In the genomic region with DNA sequence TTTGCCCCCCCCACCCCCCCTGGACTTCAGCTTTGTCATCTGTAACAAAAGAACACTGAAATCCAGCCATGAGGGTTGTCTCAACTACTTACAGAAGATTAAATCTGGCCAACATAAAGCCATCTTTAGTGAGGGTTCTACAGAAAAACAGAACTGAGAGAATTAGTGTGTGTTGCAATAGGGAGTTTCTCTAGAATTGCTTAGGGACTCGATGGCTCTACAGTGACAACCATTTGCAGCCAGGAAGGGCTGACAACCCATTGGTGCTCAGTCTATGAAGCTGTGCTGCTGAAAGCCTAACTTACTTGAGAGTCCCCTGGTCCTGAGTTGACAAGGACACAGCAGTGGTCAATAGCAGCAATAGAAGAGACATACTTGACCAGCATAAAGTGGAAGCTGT, we compare ENCODE assay signal across 26 mouse cellular contexts. TPM values are rescaled to one million over a fixed set of nuclear protein-coding genes. Genes with fewer than 3 reads are reported as not detected.
DNase-seq lines count a peak whose midpoint lies in the region; ATAC-seq lines count a peak whose summit lies in the region.
"Had no signal": no experiment of that assay in that cellular context is flagged by ENCODE, and none has a peak within 500 bp of the region (broad histone marks: within the 10 kb centered on the region; RNA-seq: fewer than 3 reads in every experiment).

No protein-coding gene starts in this region.

- H3K36me3 ChIP-seq in kidney, embryonic 15.5 days, result no peaks in the 10 kb centered on the region
- no peaks in the 10 kb centered on the region for H3K36me3 ChIP-seq in lung, embryonic 16.5 days (ENCODE audit: control insufficient read depth, insufficient read depth, low read length)
- no peaks in the 10 kb centered on the region for H3K36me3 ChIP-seq in embryonic facial prominence, embryonic 10.5 days (replicated peaks)
- H3K36me3 ChIP-seq: forebrain, embryonic 10.5 days; G1E; heart, embryonic 13.5 days; hindbrain, embryonic 12.5 days; liver, embryonic 15.5 days; midbrain, embryonic 12.5 days; neural tube, embryonic 12.5 days had no signal

- peaks cover 20% of the 10 kb centered on the region for H3K4me1 ChIP-seq in kidney, embryonic 15.5 days
- peaks cover 3% of the 10 kb centered on the region for H3K4me1 ChIP-seq in lung, embryonic 16.5 days (replicated peaks; ENCODE audit: control insufficient read depth, insufficient read depth, low read length)
- peaks cover 12% of the 10 kb centered on the region for H3K4me1 ChIP-seq in embryonic facial prominence, embryonic 10.5 days
- H3K4me1 ChIP-seq: liver, embryonic 15.5 days had no signal

- intact Hi-C loops in heart, postnatal 36 days (cut with DNase I), result no loop called here

- H3K4me2 ChIP-seq in kidney, embryonic 15.5 days, result no peak overlapping the region
- no peak overlapping the region for H3K4me2 ChIP-seq in lung, embryonic 16.5 days (ENCODE audit: low read depth, low read length)
- H3K4me2 ChIP-seq: heart, embryonic 13.5 days; hindbrain, embryonic 12.5 days; liver, embryonic 15.5 days; midbrain, embryonic 12.5 days; neural tube, embryonic 12.5 days had no signal

- 81% methylated on average over 1 of the region's 1 CpGs for WGBS in kidney, embryonic 15.5 days
- 70% methylated on average over 1 of the region's 1 CpGs for WGBS in lung, embryonic 16.5 days
- WGBS in embryonic facial prominence, embryonic 10.5 days, result 76% methylated on average over 1 of the region's 1 CpGs

- no peaks in the 10 kb centered on the region for H3K27me3 ChIP-seq in kidney, embryonic 15.5 days
- H3K27me3 ChIP-seq in lung, embryonic 16.5 days (ENCODE audit: control insufficient read depth, insufficient read depth, low read depth, low read length), result no peaks in the 10 kb centered on the region
- H3K27me3 ChIP-seq in embryonic facial prominence, embryonic 10.5 days (replicated peaks; ENCODE audit: low read depth, poor library complexity, severe bottlenecking), result no peaks in the 10 kb centered on the region
- H3K27me3 ChIP-seq: heart, embryonic 13.5 days; hindbrain, embryonic 12.5 days; liver, embryonic 15.5 days; midbrain, embryonic 12.5 days; neural tube, embryonic 12.5 days had no signal

- H3K27ac ChIP-seq in kidney, embryonic 15.5 days, result peak overlapping the region; percentile 63
- H3K27ac ChIP-seq in lung, embryonic 16.5 days (ENCODE audit: low read length), result peak overlapping the region; percentile 23
- H3K27ac ChIP-seq in embryonic facial prominence, embryonic 10.5 days (replicated peaks), result peak overlapping the region; percentile 54; the same call in 1 of the 2 replicates
- H3K27ac ChIP-seq: heart, adult 2 months; heart, embryonic 13.5 days; hindbrain, embryonic 12.5 days; liver, embryonic 15.5 days; midbrain, embryonic 12.5 days; neural tube, embryonic 12.5 days had no signal

- no peaks in the 10 kb centered on the region for H3K9me3 ChIP-seq in kidney, embryonic 15.5 days (replicated peaks)
- H3K9me3 ChIP-seq in lung, embryonic 16.5 days (ENCODE audit: control insufficient read depth, low read length), result no peaks in the 10 kb centered on the region
- H3K9me3 ChIP-seq in embryonic facial prominence, embryonic 10.5 days, result no peaks in the 10 kb centered on the region
- H3K9me3 ChIP-seq: forebrain, embryonic 10.5 days; G1E; heart, embryonic 13.5 days; hindbrain, embryonic 12.5 days; liver, embryonic 15.5 days; midbrain, embryonic 12.5 days; neural tube, embryonic 12.5 days had no signal

- H3K9ac ChIP-seq in kidney, embryonic 15.5 days, result no peak overlapping the region
- H3K9ac ChIP-seq in lung, embryonic 16.5 days (ENCODE audit: low read length), result no peak overlapping the region
- H3K9ac ChIP-seq: heart, embryonic 13.5 days; hindbrain, embryonic 12.5 days; liver, embryonic 15.5 days; midbrain, embryonic 12.5 days; neural tube, embryonic 12.5 days had no signal

- no peak for ATAC-seq in kidney, embryonic 15.5 days (replicated peaks; ENCODE audit: low FRiP score)
- ATAC-seq in lung, embryonic 16.5 days (ENCODE audit: low read depth), result no peak
- 0 out of 2 replicates have a peak, but pooled peaks have one; percentile 17 for ATAC-seq in monocyte, adult 5-6 weeks (replicated peaks; ENCODE audit: insufficient number of reproducible peaks, low FRiP score, low TSS enrichment, poor library complexity, severe bottlenecking)
- ATAC-seq: intestine, postnatal 0 days had no signal

- no peak for DNase-seq in kidney, postnatal 4 days
- DNase-seq in lung, postnatal 36 days, result no peak
- DNase-seq in embryonic facial prominence, embryonic 10.5 days (ENCODE audit: low spot score), result no peak
- DNase-seq in heart, postnatal 36 days, result no peak
- DNase-seq in adrenal gland, postnatal 25 days, result no peak
- DNase-seq: adrenal gland, adult 8-10 months; cerebellum, adult 2 months; cerebellum, postnatal 25 days; gastrocnemius, postnatal 25 days; heart, adult 2 months; heart, postnatal 14 days; retina, postnatal 1 day; right cerebral cortex, postnatal 25 days; thymus, adult 2 months; thymus, postnatal 4 days had no signal

- H3K4me3 ChIP-seq in kidney, embryonic 15.5 days (replicated peaks), result no peak overlapping the region
- no peak overlapping the region for H3K4me3 ChIP-seq in lung, embryonic 16.5 days (ENCODE audit: low read length)
- no peak overlapping the region for H3K4me3 ChIP-seq in embryonic facial prominence, embryonic 10.5 days
- H3K4me3 ChIP-seq: forebrain, embryonic 10.5 days; heart, adult 2 months; heart, embryonic 13.5 days; hindbrain, embryonic 12.5 days; liver, embryonic 15.5 days; midbrain, embryonic 12.5 days; neural tube, embryonic 12.5 days had no signal

RNA-seq across cellular contexts. Expression of a gene that starts 21.5 kb away (rescaled TPM):
- polyA plus RNA-seq in kidney, embryonic 15.5 days (2015; fragmentation: Nextera tagmentation; extraction: Ambion mirVana), result 30.2 and 30.9 TPM in 2 replicates
- 9.0 and 10.8 TPM in 2 replicates for polyA plus RNA-seq in lung, embryonic 16.5 days (2015; fragmentation: Nextera tagmentation; extraction: Ambion mirVana)
- polyA plus RNA-seq in embryonic facial prominence, embryonic 10.5 days (2016; fragmentation: Nextera tagmentation; extraction: Ambion mirVana), result 38.6 and 43.3 TPM in 2 replicates
- 0.86 TPM in 1 of 3 replicates, not detected in the others for total RNA-seq in monocyte, adult 5-6 weeks (2017)
- total RNA-seq in heart, postnatal 36 days (2021), result 1 to 10 TPM; 2.0 to 2.9 TPM
- 6.8 and 7.9 TPM in 2 replicates for total RNA-seq in adrenal gland, postnatal 25 days (2021)
- polyA plus RNA-seq: G1E had no signal
